Mouse (Mus musculus) C2C12 (cell line): ENCODE measurements at regions not wholly inside any gene's neighbourhood (a gene's known extent, or its start where the extent isn't known, plus 50 kb on each side); places are given as distances from the start of the nearest gene placed in this dataset.
"Not testable (repeated sequence)": the region's sequence is repeated elsewhere in the genome, so short reads cannot be mapped to it uniquely, and the experiment has no call there.

Source experiments
- H3K27me3 ChIP-seq: one replicate; pipeline ENCODE4 v1.6.1; 2011; ENCODE audit not compliant: control insufficient read depth, insufficient read depth, insufficient read length
- H3K36me3 ChIP-seq: one replicate; pipeline ENCODE4 v1.6.1; 2011; ENCODE audit not compliant: control insufficient read depth, insufficient read depth
- H3K4me3 ChIP-seq: one replicate; pipeline ENCODE4 v1.5.1; 2011; ENCODE audit warnings: mild to moderate bottlenecking, control low read depth; ENCODE audit not compliant: poor library complexity, insufficient read depth, severe bottlenecking
- H3K79me2 ChIP-seq: one replicate; pipeline ENCODE4 v1.6.1; 2011; ENCODE audit not compliant: control insufficient read depth, insufficient read depth
- H3K79me3 ChIP-seq: one replicate; pipeline ENCODE4 v1.6.1; 2011; ENCODE audit warnings: low read depth, control low read depth
- H3ac ChIP-seq: one replicate; pipeline ENCODE3; 2011; ENCODE audit warnings: low read depth; ENCODE audit not compliant: control insufficient read depth, insufficient read length
- CEBPB ChIP-seq: IDR thresholded peaks from one replicate; pipeline ENCODE4 v1.6.1; 2011; ENCODE audit warnings: low read depth, mild to moderate bottlenecking, control low read depth, moderate library complexity
- CTCF ChIP-seq: IDR thresholded peaks from one replicate; pipeline ENCODE4 v1.5.1; 2011; ENCODE audit not compliant: control insufficient read depth, insufficient read depth, insufficient read length
- FOSL1 ChIP-seq: IDR thresholded peaks from one replicate; pipeline ENCODE4 v1.8.0; 2011; ENCODE audit warnings: mild to moderate bottlenecking, low read length; ENCODE audit not compliant: poor library complexity, insufficient read depth, severe bottlenecking
- MAX ChIP-seq: IDR thresholded peaks from one replicate; pipeline ENCODE4 v1.6.1; 2011; ENCODE audit warnings: mild to moderate bottlenecking, control low read depth
- MYOD1 ChIP-seq: IDR thresholded peaks from one replicate; pipeline ENCODE4 v1.6.1; 2011; ENCODE audit warnings: low read depth; ENCODE audit not compliant: control insufficient read depth, insufficient read length
- MYOG ChIP-seq: IDR thresholded peaks from one replicate; pipeline ENCODE4 v1.6.1; 2011; ENCODE audit not compliant: control insufficient read depth, insufficient read length; ENCODE audit errors: extremely low read depth
- USF1 ChIP-seq: IDR thresholded peaks from one replicate; pipeline ENCODE4 v1.6.1; 2011; ENCODE audit warnings: low read depth, mild to moderate bottlenecking, control low read depth, moderate library complexity

- no peak overlapping the region for H3ac ChIP-seq
- no peaks in the 10 kb centered on the region for H3K79me3 ChIP-seq
- H3K27me3 ChIP-seq = no peaks in the 10 kb centered on the region
- H3K79me2 ChIP-seq = no peaks in the 10 kb centered on the region
- no peaks in the 10 kb centered on the region for H3K36me3 ChIP-seq
- TF ChIP-seq MAX (no peak), MYOG (no peak), USF1 (no peak), CEBPB (no peak), FOSL1 (no peak), CTCF (no peak), MYOD1 (no peak)
- no peak overlapping the region for H3K4me3 ChIP-seq
Observed at GRCm38 (mm10) chr13:3341416-3341815, 196.4 kb upstream of the Gdi2 start.

- Histone ChIP-seq H3K4me3 (no peak overlapping the region), H3ac (no peak overlapping the region), H3K79me2 (no peaks in the 10 kb centered on the region), H3K36me3 (no peaks in the 10 kb centered on the region), H3K27me3 (no peaks in the 10 kb centered on the region), H3K79me3 (no peaks in the 10 kb centered on the region)
- TF ChIP-seq FOSL1 (no peak), USF1 (no peak), MYOG (no peak), CEBPB (no peak), CTCF (no peak), MYOD1 (no peak), MAX (no peak)
Observed at GRCm38 (mm10) chr13:3343611-3344010, 194.3 kb upstream of the Gdi2 start.

- not testable (repeated sequence) for H3K79me2 ChIP-seq, H3K79me3 ChIP-seq
Observed at GRCm38 (mm10) chr13:3354912-3355311, 183.0 kb upstream of the Gdi2 start.

GRCm38 (mm10) chr13:3358079-3358608 lies 179.7 kb upstream of the Gdi2 start:
- Histone ChIP-seq H3ac (no peak overlapping the region), H3K27me3 (peaks cover 13% of the 10 kb centered on the region), H3K36me3 (no peaks in the 10 kb centered on the region), H3K4me3 (no peak overlapping the region), H3K79me2 (no peaks in the 10 kb centered on the region), H3K79me3 (no peaks in the 10 kb centered on the region)
- TF ChIP-seq CTCF = no peak
- no peak for TF ChIP-seq MYOD1
- no peak for TF ChIP-seq CEBPB
- TF ChIP-seq USF1 = no peak
- TF ChIP-seq MYOG = no peak
- no peak for TF ChIP-seq FOSL1
- TF ChIP-seq MAX = no peak

More at GRCm38 (mm10) chr13:3354912-3355311, 183.0 kb upstream of the Gdi2 start:
- H3K4me3 ChIP-seq, H3ac ChIP-seq, H3K36me3 ChIP-seq, H3K27me3 ChIP-seq: not testable (repeated sequence)

- H3K79me2 ChIP-seq = no peaks in the 10 kb centered on the region
- H3K4me3 ChIP-seq = no peak overlapping the region
- H3ac ChIP-seq = no peak overlapping the region
- H3K79me3 ChIP-seq = no peaks in the 10 kb centered on the region
- no peaks in the 10 kb centered on the region for H3K36me3 ChIP-seq
- no peak for TF ChIP-seq MYOG
- no peak for TF ChIP-seq CTCF
- no peak for TF ChIP-seq FOSL1
- TF ChIP-seq MAX = no peak
- no peak for TF ChIP-seq USF1
- TF ChIP-seq MYOD1 = no peak
- TF ChIP-seq CEBPB = no peak
- H3K27me3 ChIP-seq = peaks cover 13% of the 10 kb centered on the region
Observed at GRCm38 (mm10) chr13:3358996-3359750, 178.7 kb upstream of the Gdi2 start.

GRCm38 (mm10) chr13:3359751-3360260 lies 178.1 kb upstream of the Gdi2 start:
- Histone ChIP-seq H3K27me3 (peaks cover 13% of the 10 kb centered on the region), H3K4me3 (peak overlapping the region; percentile 14)
- not testable (repeated sequence) for H3K79me2 ChIP-seq, H3K79me3 ChIP-seq, H3ac ChIP-seq, H3K36me3 ChIP-seq
